Mouse (Mus musculus): ENCODE results near the gene Gm13290. TPM values are rescaled to one million over a fixed set of nuclear protein-coding genes. Genes with fewer than 3 reads are reported as not detected.
A peak's percentile ranks its signal among the peaks of the same experiment; 100 is the strongest.
"Not testable (repeated sequence)": the region's sequence is repeated elsewhere in the genome, so short reads cannot be mapped to it uniquely, and the experiment has no call there.

The Gm13290 gene
- total RNA-seq (2021), result not detected
- polyA plus RNA-seq (2012; rRNA removed), result not detected in 2 replicates
- long read RNA-seq, result 0 reads

GRCm38 (mm10) chr4:88773534-88773933, at the start of gene Gm13290:
Gene Gm13290, plus strand, starts transcription at chr4:88773834.
- H3K79me2 ChIP-seq (replicated peaks; ENCODE audit: control insufficient read depth, insufficient read depth, low read length); H3K36me3 ChIP-seq (ENCODE audit: control insufficient read depth, insufficient read depth, low read length); H3K4me1 ChIP-seq (ENCODE audit: control insufficient read depth, insufficient read depth, low read length); H3K27me3 ChIP-seq (ENCODE audit: control insufficient read depth, insufficient read depth, low read length); intact Hi-C loops (cut with DNase I); H3K4me3 ChIP-seq; H3K9ac ChIP-seq (ENCODE audit: low read depth, low read length); DNase-seq; H3K27ac ChIP-seq: not testable (repeated sequence)
- no CpG with 5 or more reads among the region's 32 CpGs for WGBS

- no peak overlapping the region for H3K9ac ChIP-seq (ENCODE audit: low read depth, low read length)
- H3K27ac ChIP-seq, result no peak overlapping the region
- 59% methylated on average over 6 of the region's 6 CpGs for WGBS
- no peaks in the 10 kb centered on the region for H3K36me3 ChIP-seq (ENCODE audit: control insufficient read depth, insufficient read depth, low read length)
- DNase-seq, result no peak
- intact Hi-C loops (cut with DNase I), result loop anchor here (1.0 kb wide), 1 partner anchor 30 kb away; no protein-coding TSS in a partner anchor
- no peak overlapping the region for H3K4me3 ChIP-seq
- H3K4me1 ChIP-seq (ENCODE audit: control insufficient read depth, insufficient read depth, low read length), result no peaks in the 10 kb centered on the region
- H3K27me3 ChIP-seq (ENCODE audit: control insufficient read depth, insufficient read depth, low read length), result no peaks in the 10 kb centered on the region
- TF ChIP-seq CTCF (IDR thresholded peaks at IDR 0.05), result no peak
- TF ChIP-seq POLR2A (IDR thresholded peaks at IDR 0.05; ENCODE audit: insufficient read depth, low read depth, low read length), result no peak
- no peak for TF ChIP-seq EP300 (IDR thresholded peaks at IDR 0.05; ENCODE audit: insufficient read depth, low read depth, low read length)
- H3K79me2 ChIP-seq (replicated peaks; ENCODE audit: control insufficient read depth, insufficient read depth, low read length), result no peaks in the 10 kb centered on the region
Observed at GRCm38 (mm10) chr4:88726727-88727126, 46.9 kb upstream of the Gm13290 start.

- 0% methylated on average over 1 of the region's 1 CpGs for WGBS
- Histone ChIP-seq H3K79me2 (replicated peaks; ENCODE audit: control insufficient read depth, insufficient read depth, low read length) (no peaks in the 10 kb centered on the region), H3K27me3 (ENCODE audit: control insufficient read depth, insufficient read depth, low read length) (no peaks in the 10 kb centered on the region), H3K4me3 (no peak overlapping the region), H3K36me3 (ENCODE audit: control insufficient read depth, insufficient read depth, low read length) (no peaks in the 10 kb centered on the region), H3K27ac (no peak overlapping the region), H3K4me1 (ENCODE audit: control insufficient read depth, insufficient read depth, low read length) (no peaks in the 10 kb centered on the region), H3K9ac (ENCODE audit: low read depth, low read length) (no peak overlapping the region)
- peak; percentile 55; the same call in 1 of the 2 replicates for TF ChIP-seq EP300 (IDR thresholded peaks at IDR 0.05; ENCODE audit: insufficient read depth, low read depth, low read length)
- peak; percentile 83 for TF ChIP-seq CTCF (IDR thresholded peaks at IDR 0.05)
- TF ChIP-seq POLR2A (IDR thresholded peaks at IDR 0.05; ENCODE audit: insufficient read depth, low read depth, low read length), result no peak
- peak in 1 of 2 experiments; percentile 34 for DNase-seq
- intact Hi-C loops (cut with DNase I), result loop anchor here (1.0 kb wide), 1 partner anchor 31 kb away; no protein-coding TSS in a partner anchor
Observed at GRCm38 (mm10) chr4:88727324-88727723, 46.3 kb upstream of the Gm13290 start.

GRCm38 (mm10) chr4:88738480-88738879, 35.2 kb upstream of the Gm13290 start:
- DNase-seq, result peak; percentile 60 to 85
- Histone ChIP-seq H3K9ac (ENCODE audit: low read depth, low read length) (no peak overlapping the region), H3K36me3 (ENCODE audit: control insufficient read depth, insufficient read depth, low read length) (no peaks in the 10 kb centered on the region), H3K4me1 (ENCODE audit: control insufficient read depth, insufficient read depth, low read length) (no peaks in the 10 kb centered on the region), H3K27ac (no peak overlapping the region), H3K4me3 (no peak overlapping the region), H3K27me3 (ENCODE audit: control insufficient read depth, insufficient read depth, low read length) (no peaks in the 10 kb centered on the region), H3K79me2 (replicated peaks; ENCODE audit: control insufficient read depth, insufficient read depth, low read length) (no peaks in the 10 kb centered on the region)
- TF ChIP-seq EP300 (IDR thresholded peaks at IDR 0.05; ENCODE audit: insufficient read depth, low read depth, low read length) (peak; percentile 71; the same call in 1 of the 2 replicates), POLR2A (IDR thresholded peaks at IDR 0.05; ENCODE audit: insufficient read depth, low read depth, low read length) (no peak), CTCF (IDR thresholded peaks at IDR 0.05) (peak; percentile 100; the same call in 1 of the 2 replicates)
- WGBS, result 1% methylated on average over 2 of the region's 2 CpGs
- intact Hi-C loops (cut with DNase I), result loop anchor here (2.0 kb wide), 1 partner anchor 18 kb away; no protein-coding TSS in a partner anchor

GRCm38 (mm10) chr4:88739036-88739435, 34.6 kb upstream of the Gm13290 start:
- no peaks in the 10 kb centered on the region for H3K36me3 ChIP-seq (ENCODE audit: control insufficient read depth, insufficient read depth, low read length)
- 84% methylated on average over 6 of the region's 6 CpGs for WGBS
- no peak overlapping the region for H3K27ac ChIP-seq
- H3K9ac ChIP-seq (ENCODE audit: low read depth, low read length), result no peak overlapping the region
- TF ChIP-seq POLR2A (IDR thresholded peaks at IDR 0.05; ENCODE audit: insufficient read depth, low read depth, low read length) (no peak), CTCF (IDR thresholded peaks at IDR 0.05) (no peak), EP300 (IDR thresholded peaks at IDR 0.05; ENCODE audit: insufficient read depth, low read depth, low read length) (no peak)
- DNase-seq, result no peak
- no peaks in the 10 kb centered on the region for H3K4me1 ChIP-seq (ENCODE audit: control insufficient read depth, insufficient read depth, low read length)
- no peaks in the 10 kb centered on the region for H3K79me2 ChIP-seq (replicated peaks; ENCODE audit: control insufficient read depth, insufficient read depth, low read length)
- no peak overlapping the region for H3K4me3 ChIP-seq
- no peaks in the 10 kb centered on the region for H3K27me3 ChIP-seq (ENCODE audit: control insufficient read depth, insufficient read depth, low read length)
- intact Hi-C loops (cut with DNase I), result loop anchor here (2.0 kb wide), 1 partner anchor 18 kb away; no protein-coding TSS in a partner anchor

GRCm38 (mm10) chr4:88741426-88741825, 32.2 kb upstream of the Gm13290 start:
- Histone ChIP-seq H3K4me1 (ENCODE audit: control insufficient read depth, insufficient read depth, low read length) (no peaks in the 10 kb centered on the region), H3K27me3 (ENCODE audit: control insufficient read depth, insufficient read depth, low read length) (no peaks in the 10 kb centered on the region), H3K27ac (no peak overlapping the region), H3K4me3 (no peak overlapping the region), H3K9ac (ENCODE audit: low read depth, low read length) (no peak overlapping the region), H3K36me3 (ENCODE audit: control insufficient read depth, insufficient read depth, low read length) (no peaks in the 10 kb centered on the region), H3K79me2 (replicated peaks; ENCODE audit: control insufficient read depth, insufficient read depth, low read length) (no peaks in the 10 kb centered on the region)
- intact Hi-C loops (cut with DNase I), result no loop called here
- DNase-seq, result no peak
- TF ChIP-seq EP300 (IDR thresholded peaks at IDR 0.05; ENCODE audit: insufficient read depth, low read depth, low read length) (no peak), POLR2A (IDR thresholded peaks at IDR 0.05; ENCODE audit: insufficient read depth, low read depth, low read length) (no peak), CTCF (IDR thresholded peaks at IDR 0.05) (no peak)
- 68% methylated on average over 4 of the region's 4 CpGs for WGBS
